Mouse (Mus musculus) lung, embryonic 15.5 days (tissue): ENCODE data around the gene Eif4g3. TPM values are rescaled to one million over a fixed set of nuclear protein-coding genes. Genes with fewer than 3 reads are reported as not detected.

Experiments
- ATAC-seq: fragments of 200-750 bp; cut with Nextera tagmentation; 2 replicates; pipeline ENCODE4 v1.8.0; 2017; ENCODE audit warnings: moderate number of reproducible peaks, borderline replicate concordance; ENCODE audit not compliant: low FRiP score, low TSS enrichment; ENCODE audit errors: extremely low read depth
- H3K27ac ChIP-seq: fragments of 300-500 bp; sonication (generic); 2 replicates; pipeline ENCODE4 v1.5.1; 2015; ENCODE audit warnings: moderate library complexity, mild to moderate bottlenecking, inconsistent platforms
- H3K27me3 ChIP-seq: fragments of 300-500 bp; sonication (generic); 2 replicates; pipeline ENCODE4 v1.6.1; 2015; ENCODE audit warnings: inconsistent platforms
- H3K36me3 ChIP-seq: fragments of 300-500 bp; sonication (generic); 2 replicates; pipeline ENCODE4 v1.6.1; 2015; ENCODE audit warnings: inconsistent platforms
- H3K4me1 ChIP-seq: fragments of 300-500 bp; sonication (generic); 2 replicates; pipeline ENCODE4 v1.6.1; 2015; ENCODE audit warnings: inconsistent platforms
- H3K4me2 ChIP-seq: fragments of 300-500 bp; sonication (generic); 2 replicates; pipeline ENCODE4 v1.6.1; 2015; ENCODE audit warnings: inconsistent platforms, mild to moderate bottlenecking, moderate library complexity
- H3K4me3 ChIP-seq: fragments of 300-500 bp; sonication (generic); 2 replicates; pipeline ENCODE4 v1.5.1; 2015; ENCODE audit warnings: mild to moderate bottlenecking, inconsistent platforms
- H3K9ac ChIP-seq: fragments of 300-500 bp; sonication (generic); 2 replicates; pipeline ENCODE4 v1.6.1; 2015; ENCODE audit warnings: inconsistent platforms
- H3K9me3 ChIP-seq: fragments of 300-500 bp; sonication (generic); 2 replicates; pipeline ENCODE4 v1.6.1; 2016; ENCODE audit warnings: inconsistent platforms
- WGBS: fragments of 180-500 bp; shearing (Covaris S2); methylation state at CpG from one replicate; pipeline ENCODE4 v1.1.7; 2015; 5-methylcytosine and 5-hydroxymethylcytosine counted together
- polyA plus RNA-seq: library from polyadenylated mRNA; unstranded; fragments of >200 nt; fragmentation: Nextera tagmentation; extraction: Ambion mirVana; gene quantifications from 2 replicates; pipeline ENCODE4 v1.2.1, GENCODE M21; 2015

Eif4g3 gene
- polyA plus RNA-seq, 1 experiment from 2014 or later, result 29.6 TPM

DNA sequence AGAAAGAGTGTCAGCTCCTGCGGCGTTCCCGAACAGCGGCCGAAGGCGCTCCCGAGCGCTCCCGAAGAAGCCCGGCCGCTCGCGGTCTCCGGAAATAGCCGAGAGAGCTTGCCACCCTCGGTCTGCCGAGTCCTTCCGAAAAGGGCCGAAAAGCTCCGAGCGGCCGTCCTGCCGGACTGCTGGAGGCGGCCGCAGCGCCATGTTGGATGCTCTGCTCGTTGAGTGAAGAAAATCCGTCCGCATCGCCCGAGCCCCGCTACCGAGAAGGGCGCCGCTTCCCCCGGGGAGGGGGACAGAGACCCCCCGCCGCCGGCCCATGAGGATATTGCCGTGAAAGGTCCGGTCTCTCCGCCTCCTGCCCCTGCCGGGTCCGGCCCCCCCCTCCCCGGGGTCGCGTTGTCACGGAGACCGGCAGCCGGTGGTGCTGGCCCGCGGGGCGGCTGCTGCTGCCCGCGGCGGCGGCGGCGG lies 503 bp downstream of the Eif4g3 start:
- H3K9ac ChIP-seq, result peak overlapping the region; percentile 97
- H3K9me3 ChIP-seq, result no peaks in the 10 kb centered on the region
- peaks cover 12% of the 10 kb centered on the region for H3K36me3 ChIP-seq
- peak overlapping the region; percentile 81 for H3K4me2 ChIP-seq
- peak; percentile 93 for ATAC-seq
- peak overlapping the region; percentile 88 for H3K27ac ChIP-seq
- H3K4me3 ChIP-seq, result peak overlapping the region; percentile 88
- whole genome bisulfite sequencing, result under 1% methylated on average over 56 of the region's 59 CpGs
- H3K4me1 ChIP-seq, result peaks cover 28% of the 10 kb centered on the region
- peaks cover 18% of the 10 kb centered on the region; the same call in 1 of the 2 replicates for H3K27me3 ChIP-seq

- under 1% methylated on average over 56 of the region's 60 CpGs for WGBS
- Histone ChIP-seq H3K9ac (peak overlapping the region; percentile 97), H3K36me3 (peaks cover 18% of the 10 kb centered on the region), H3K4me2 (peak overlapping the region; percentile 81), H3K4me1 (peaks cover 28% of the 10 kb centered on the region), H3K9me3 (no peaks in the 10 kb centered on the region), H3K4me3 (peak overlapping the region; percentile 88), H3K27ac (peak overlapping the region; percentile 88), H3K27me3 (peaks cover 18% of the 10 kb centered on the region; the same call in 1 of the 2 replicates)
- ATAC-seq, result peak; percentile 22
Observed at GRCm38 (mm10) chr4:137993821-137994561, 1.2 kb downstream of the Eif4g3 start.

DNA sequence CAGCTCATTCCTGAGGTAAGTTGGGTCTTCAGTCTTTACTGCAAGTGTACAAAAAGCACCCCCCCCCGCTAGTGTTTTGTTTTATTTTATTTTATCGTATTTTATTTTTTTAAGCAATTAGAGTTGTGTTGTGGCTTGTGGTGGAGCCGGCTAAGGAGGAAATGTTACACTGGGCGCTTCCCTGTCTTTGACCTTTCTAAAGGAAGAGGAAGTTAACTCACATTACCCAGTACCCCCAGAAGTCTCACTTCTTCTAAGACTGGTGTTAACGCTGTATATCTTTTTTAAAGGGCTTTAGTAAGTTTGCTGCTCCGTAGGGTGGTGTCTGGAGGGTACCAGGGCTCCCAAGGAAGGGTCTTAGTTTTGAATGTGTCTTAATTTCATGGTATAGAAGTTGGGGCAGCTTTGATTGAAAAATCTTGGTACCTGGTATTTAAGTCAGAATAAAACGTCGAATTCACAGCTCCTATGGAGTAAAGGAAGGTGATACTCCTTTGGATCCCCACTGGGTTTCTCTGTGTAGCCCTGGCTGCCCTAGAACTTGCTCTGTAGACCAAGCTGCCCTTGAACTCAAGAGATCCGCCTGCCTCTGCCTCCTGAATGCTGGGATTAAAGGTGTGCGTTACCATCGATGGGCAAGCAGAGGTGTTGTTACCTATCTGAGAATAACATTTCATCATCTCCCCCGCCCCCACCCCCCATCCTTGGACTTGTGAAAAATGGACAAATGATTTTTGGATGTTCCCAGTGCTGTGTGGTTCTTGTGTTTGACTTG lies 1.9 kb downstream of the Eif4g3 start:
- peak overlapping the region; percentile 88; the same call in 1 of the 2 replicates for H3K27ac ChIP-seq
- H3K27me3 ChIP-seq, result peaks cover 18% of the 10 kb centered on the region; the same call in 1 of the 2 replicates
- peaks cover 28% of the 10 kb centered on the region for H3K4me1 ChIP-seq
- peaks cover 23% of the 10 kb centered on the region for H3K36me3 ChIP-seq
- WGBS, result 36% methylated on average over 12 of the region's 12 CpGs
- no peak for ATAC-seq
- peak overlapping the region; percentile 97 for H3K9ac ChIP-seq
- H3K4me2 ChIP-seq, result peak overlapping the region; percentile 81
- peak overlapping the region; percentile 88 for H3K4me3 ChIP-seq
- no peaks in the 10 kb centered on the region for H3K9me3 ChIP-seq

DNA sequence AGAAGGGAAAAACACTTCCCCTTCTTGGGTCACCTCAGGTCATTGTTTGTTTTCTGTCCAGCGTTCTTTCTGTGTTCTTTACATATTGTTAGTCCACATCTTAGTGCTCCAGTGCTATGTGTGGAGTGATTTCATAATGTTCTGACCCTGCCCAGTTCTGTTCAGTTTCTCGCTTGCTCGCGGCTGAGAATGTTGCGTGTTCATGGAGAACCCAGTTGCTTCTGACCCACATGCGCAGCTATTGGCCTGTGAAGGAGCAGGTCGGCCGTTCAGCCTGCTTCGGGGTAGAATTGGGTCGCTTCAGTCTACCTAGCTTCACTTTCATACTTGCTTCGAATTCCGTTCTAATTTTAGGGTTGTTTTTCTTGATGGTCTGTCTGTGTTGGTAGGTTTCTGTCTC lies 2.6 kb downstream of the Eif4g3 start:
- peaks cover 28% of the 10 kb centered on the region for H3K4me1 ChIP-seq
- H3K27ac ChIP-seq, result no peak overlapping the region
- H3K9ac ChIP-seq, result peak overlapping the region; percentile 27; the same call in 1 of the 2 replicates
- H3K4me3 ChIP-seq, result peak overlapping the region; percentile 88
- H3K9me3 ChIP-seq, result no peaks in the 10 kb centered on the region
- 66% methylated on average over 12 of the region's 12 CpGs for WGBS
- peak overlapping the region; percentile 81 for H3K4me2 ChIP-seq
- peaks cover 18% of the 10 kb centered on the region; the same call in 1 of the 2 replicates for H3K27me3 ChIP-seq
- no peak for ATAC-seq
- H3K36me3 ChIP-seq, result peaks cover 23% of the 10 kb centered on the region

- no peak overlapping the region for H3K4me3 ChIP-seq
- H3K4me1 ChIP-seq, result peaks cover 28% of the 10 kb centered on the region
- 71% methylated on average over 4 of the region's 4 CpGs for WGBS
- no peak overlapping the region for H3K27ac ChIP-seq
- no peak overlapping the region for H3K9ac ChIP-seq
- no peaks in the 10 kb centered on the region for H3K27me3 ChIP-seq
- H3K4me2 ChIP-seq, result no peak overlapping the region
- ATAC-seq, result no peak
- H3K36me3 ChIP-seq, result peaks cover 23% of the 10 kb centered on the region
- H3K9me3 ChIP-seq, result no peaks in the 10 kb centered on the region
Observed at GRCm38 (mm10) chr4:137998232-137998631, 5.4 kb downstream of the Eif4g3 start.

DNA sequence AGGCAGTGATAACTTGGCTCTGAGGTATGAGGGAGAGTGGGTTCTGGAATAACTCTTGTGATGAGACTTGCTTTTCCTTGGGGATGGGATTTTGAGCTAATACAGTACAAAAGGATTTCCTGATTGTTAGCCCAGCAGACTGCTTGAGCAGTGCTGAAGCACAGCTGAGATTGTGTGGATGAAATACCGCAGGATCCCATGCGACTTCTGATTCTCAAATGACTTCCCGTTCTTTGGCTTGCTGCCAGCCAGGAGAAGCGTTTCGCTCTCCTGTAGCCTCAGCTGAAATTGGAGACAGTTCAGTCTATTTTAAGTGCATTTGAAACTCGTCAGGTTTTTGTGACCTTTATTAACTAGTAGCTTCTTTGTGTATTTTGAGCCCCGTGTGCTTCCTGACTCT lies 7.9 kb downstream of the Eif4g3 start:
- 13% methylated on average over 7 of the region's 7 CpGs for WGBS
- Histone ChIP-seq H3K4me2 (no peak overlapping the region), H3K4me3 (no peak overlapping the region), H3K9ac (no peak overlapping the region), H3K27me3 (no peaks in the 10 kb centered on the region), H3K4me1 (peaks cover 17% of the 10 kb centered on the region), H3K27ac (no peak overlapping the region), H3K9me3 (no peaks in the 10 kb centered on the region), H3K36me3 (peaks cover 23% of the 10 kb centered on the region)
- no peak for ATAC-seq

GRCm38 (mm10) chr4:138003909-138004610 lies 11.2 kb downstream of the Eif4g3 start:
- no peak overlapping the region for H3K4me2 ChIP-seq
- H3K27ac ChIP-seq, result no peak overlapping the region
- peaks cover 9% of the 10 kb centered on the region for H3K36me3 ChIP-seq
- ATAC-seq, result no peak; the same call in 1 of the 2 replicates
- 62% methylated on average over 11 of the region's 11 CpGs for WGBS
- H3K4me3 ChIP-seq, result no peak overlapping the region
- H3K9me3 ChIP-seq, result no peaks in the 10 kb centered on the region
- no peak overlapping the region for H3K9ac ChIP-seq
- 0 out of 2 replicates have a peak, but pooled peaks cover 5% of the 10 kb centered on the region for H3K4me1 ChIP-seq
- no peaks in the 10 kb centered on the region for H3K27me3 ChIP-seq

GRCm38 (mm10) chr4:138005781-138006180 lies 13.0 kb downstream of the Eif4g3 start:
- H3K27me3 ChIP-seq, result no peaks in the 10 kb centered on the region
- no peaks in the 10 kb centered on the region for H3K9me3 ChIP-seq
- H3K4me1 ChIP-seq, result 0 out of 2 replicates have a peak, but pooled peaks cover 2% of the 10 kb centered on the region
- WGBS, result 77% methylated on average over 1 of the region's 1 CpGs
- H3K36me3 ChIP-seq, result peaks cover 10% of the 10 kb centered on the region
- no peak for ATAC-seq
- H3K27ac ChIP-seq, result no peak overlapping the region
- H3K9ac ChIP-seq, result no peak overlapping the region
- no peak overlapping the region for H3K4me2 ChIP-seq
- H3K4me3 ChIP-seq, result no peak overlapping the region

- 76% methylated on average over 9 of the region's 9 CpGs for WGBS
- H3K36me3 ChIP-seq, result peaks cover 16% of the 10 kb centered on the region
- H3K27ac ChIP-seq, result no peak overlapping the region
- H3K9me3 ChIP-seq, result no peaks in the 10 kb centered on the region
- no peak overlapping the region for H3K4me3 ChIP-seq
- H3K27me3 ChIP-seq, result no peaks in the 10 kb centered on the region
- H3K4me1 ChIP-seq, result no peaks in the 10 kb centered on the region
- no peak for ATAC-seq
- no peak overlapping the region for H3K4me2 ChIP-seq
- H3K9ac ChIP-seq, result no peak overlapping the region
Observed at GRCm38 (mm10) chr4:138006951-138007613, 14.3 kb downstream of the Eif4g3 start.

DNA sequence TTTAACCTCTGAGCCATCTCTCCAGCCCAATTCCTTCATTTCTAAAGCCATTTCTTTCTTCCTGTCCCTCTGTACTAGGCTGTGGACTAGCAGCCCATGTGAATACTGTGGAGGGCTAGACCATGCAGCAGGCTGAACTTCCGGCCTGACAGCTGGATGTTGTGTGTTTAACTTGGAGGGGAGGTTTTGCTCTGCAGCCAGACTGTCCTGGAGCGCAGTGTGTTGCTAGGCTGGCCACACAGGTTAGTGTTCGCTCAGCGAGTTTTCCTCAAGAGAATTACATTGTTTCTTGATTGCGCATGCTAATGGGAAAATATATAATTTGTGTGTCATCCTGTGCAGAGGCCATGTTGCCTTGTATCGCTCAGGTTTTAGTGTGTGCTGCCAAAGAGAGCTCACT lies 15.8 kb downstream of the Eif4g3 start:
- no peak for ATAC-seq
- H3K4me1 ChIP-seq, result no peaks in the 10 kb centered on the region
- no peak overlapping the region for H3K4me3 ChIP-seq
- H3K9me3 ChIP-seq, result no peaks in the 10 kb centered on the region
- H3K27me3 ChIP-seq, result no peaks in the 10 kb centered on the region
- no peak overlapping the region for H3K4me2 ChIP-seq
- H3K9ac ChIP-seq, result no peak overlapping the region
- H3K27ac ChIP-seq, result no peak overlapping the region
- WGBS, result 92% methylated on average over 6 of the region's 6 CpGs
- peaks cover 16% of the 10 kb centered on the region for H3K36me3 ChIP-seq
